Mouse (Mus musculus) intestine, embryonic 15.5 days (tissue): ENCODE data around the gene Ptpn7. TPM values are rescaled to one million over a fixed set of nuclear protein-coding genes. Genes with fewer than 3 reads are reported as not detected.

Experiments
- ATAC-seq: fragments of 200-750 bp; cut with Nextera tagmentation; 2 replicates; pipeline ENCODE4 v1.8.0; 2017; ENCODE audit warnings: moderate TSS enrichment, moderate library complexity
- H3K27ac ChIP-seq: fragments of 300-500 bp; sonication (generic); 2 replicates; pipeline ENCODE4 v1.5.1; 2015; ENCODE audit warnings: mild to moderate bottlenecking, inconsistent platforms
- H3K27me3 ChIP-seq: fragments of 300-500 bp; sonication (generic); replicated peaks from 2 replicates; pipeline ENCODE4 v1.6.1; 2015; ENCODE audit warnings: inconsistent platforms
- H3K36me3 ChIP-seq: fragments of 300-500 bp; sonication (generic); 2 replicates; pipeline ENCODE4 v1.6.1; 2015; ENCODE audit warnings: inconsistent platforms
- H3K4me1 ChIP-seq: fragments of 300-500 bp; sonication (generic); replicated peaks from 2 replicates; pipeline ENCODE4 v1.6.1; 2015; ENCODE audit warnings: inconsistent platforms
- H3K4me2 ChIP-seq: fragments of 300-500 bp; sonication (generic); replicated peaks from 2 replicates; pipeline ENCODE4 v1.6.1; 2015; ENCODE audit warnings: mild to moderate bottlenecking, inconsistent platforms
- H3K4me3 ChIP-seq: fragments of 300-500 bp; sonication (generic); replicated peaks from 2 replicates; pipeline ENCODE4 v1.5.1; 2015; ENCODE audit warnings: inconsistent platforms
- H3K9ac ChIP-seq: fragments of 300-500 bp; sonication (generic); 2 replicates; pipeline ENCODE4 v1.6.1; 2015; ENCODE audit warnings: inconsistent platforms
- H3K9me3 ChIP-seq: fragments of 300-500 bp; sonication (generic); 2 replicates; pipeline ENCODE4 v1.6.1; 2016; ENCODE audit warnings: inconsistent platforms
- WGBS: fragments of 180-500 bp; shearing (Covaris S2); methylation state at CpG from one replicate; pipeline ENCODE4 v1.1.7; 2015; 5-methylcytosine and 5-hydroxymethylcytosine counted together
- polyA plus RNA-seq: library from polyadenylated mRNA; unstranded; fragments of >200 nt; fragmentation: Nextera tagmentation; extraction: Ambion mirVana; gene quantifications from 2 replicates; pipeline ENCODE4 v1.2.1, GENCODE M21; 2015

Gene Ptpn7
- polyA plus RNA-seq, 1 experiment from 2014 or later: 2.0 TPM

GRCm38 (mm10) chr1:135146946-135147701 lies 14.6 kb downstream of the Ptpn7 start:
- H3K4me3 ChIP-seq: peak overlapping the region; percentile 96
- peaks cover 29% of the 10 kb centered on the region for H3K4me1 ChIP-seq
- H3K9me3 ChIP-seq: no peaks in the 10 kb centered on the region
- peak overlapping the region; percentile 90 for H3K27ac ChIP-seq
- H3K36me3 ChIP-seq: no peaks in the 10 kb centered on the region; the same call in 1 of the 2 replicates
- H3K27me3 ChIP-seq: peaks cover 2% of the 10 kb centered on the region; the same call in 1 of the 2 replicates
- peak overlapping the region; percentile 98 for H3K9ac ChIP-seq
- peak; percentile 74 for ATAC-seq
- WGBS: under 1% methylated on average over 69 of the region's 69 CpGs
- peak overlapping the region; percentile 76 for H3K4me2 ChIP-seq

GRCm38 (mm10) chr1:135147702-135148058 lies 15.2 kb downstream of the Ptpn7 start:
- Histone ChIP-seq H3K27me3 (peaks cover 2% of the 10 kb centered on the region; the same call in 1 of the 2 replicates), H3K4me1 (peaks cover 29% of the 10 kb centered on the region), H3K9ac (peak overlapping the region; percentile 98), H3K9me3 (no peaks in the 10 kb centered on the region), H3K4me3 (peak overlapping the region; percentile 96), H3K27ac (peak overlapping the region; percentile 90), H3K36me3 (no peaks in the 10 kb centered on the region; the same call in 1 of the 2 replicates), H3K4me2 (peak overlapping the region; percentile 76)
- no peak for ATAC-seq
- WGBS: 4% methylated on average over 7 of the region's 7 CpGs

- H3K4me3 ChIP-seq: peak overlapping the region; percentile 96
- no peak overlapping the region for H3K9ac ChIP-seq
- H3K27me3 ChIP-seq: 0 out of 2 replicates have a peak, but pooled peaks cover 2% of the 10 kb centered on the region
- WGBS: 70% methylated on average over 4 of the region's 4 CpGs
- H3K4me1 ChIP-seq: peaks cover 29% of the 10 kb centered on the region
- H3K36me3 ChIP-seq: no peaks in the 10 kb centered on the region; the same call in 1 of the 2 replicates
- no peak for ATAC-seq
- no peaks in the 10 kb centered on the region for H3K9me3 ChIP-seq
- peak overlapping the region; percentile 76 for H3K4me2 ChIP-seq
- H3K27ac ChIP-seq: no peak overlapping the region
These were observed 16.0 kb downstream of the Ptpn7 start for GRCm38 (mm10) chr1:135148476-135148875.

- Histone ChIP-seq H3K27me3 (0 out of 2 replicates have a peak, but pooled peaks cover 2% of the 10 kb centered on the region), H3K4me2 (peak overlapping the region; percentile 4; the same call in 1 of the 2 replicates), H3K27ac (no peak overlapping the region), H3K36me3 (no peaks in the 10 kb centered on the region; the same call in 1 of the 2 replicates), H3K9ac (no peak overlapping the region), H3K4me3 (no peak overlapping the region), H3K9me3 (no peaks in the 10 kb centered on the region), H3K4me1 (peaks cover 32% of the 10 kb centered on the region)
- WGBS: 66% methylated on average over 5 of the region's 5 CpGs
- ATAC-seq: no peak
These were observed 16.5 kb downstream of the Ptpn7 start for GRCm38 (mm10) chr1:135148996-135149395.

- Histone ChIP-seq H3K4me1 (peaks cover 27% of the 10 kb centered on the region), H3K27ac (peak overlapping the region; percentile 80; the same call in 1 of the 2 replicates), H3K27me3 (no peaks in the 10 kb centered on the region), H3K4me3 (0 out of 2 replicates have a peak overlapping the region, but pooled peaks have one; percentile 9), H3K36me3 (peaks cover 7% of the 10 kb centered on the region), H3K9ac (0 out of 2 replicates have a peak overlapping the region, but pooled peaks have one; percentile 8), H3K4me2 (peak overlapping the region; percentile 48), H3K9me3 (no peaks in the 10 kb centered on the region)
- WGBS: 22% methylated on average over 13 of the region's 13 CpGs
- ATAC-seq: peak; percentile 33
These were observed 21.5 kb downstream of the Ptpn7 start for GRCm38 (mm10) chr1:135154011-135154410.

- ATAC-seq: peak; percentile 82
- 1% methylated on average over 14 of the region's 14 CpGs for WGBS
- Histone ChIP-seq H3K36me3 (peaks cover 7% of the 10 kb centered on the region), H3K27me3 (no peaks in the 10 kb centered on the region), H3K9ac (0 out of 2 replicates have a peak overlapping the region, but pooled peaks have one; percentile 8), H3K4me2 (peak overlapping the region; percentile 48), H3K27ac (peak overlapping the region; percentile 80), H3K4me1 (peaks cover 25% of the 10 kb centered on the region), H3K4me3 (0 out of 2 replicates have a peak overlapping the region, but pooled peaks have one; percentile 9), H3K9me3 (no peaks in the 10 kb centered on the region)
These were observed 22.0 kb downstream of the Ptpn7 start for GRCm38 (mm10) chr1:135154411-135154959.

GRCm38 (mm10) chr1:135156300-135156699 lies 23.8 kb downstream of the Ptpn7 start:
- Histone ChIP-seq H3K9me3 (no peaks in the 10 kb centered on the region), H3K27ac (no peak overlapping the region), H3K27me3 (no peaks in the 10 kb centered on the region), H3K36me3 (peaks cover 7% of the 10 kb centered on the region), H3K4me1 (peaks cover 14% of the 10 kb centered on the region), H3K4me3 (no peak overlapping the region), H3K4me2 (no peak overlapping the region), H3K9ac (no peak overlapping the region)
- ATAC-seq: no peak
- 85% methylated on average over 6 of the region's 6 CpGs for WGBS

- WGBS: 68% methylated on average over 5 of the region's 5 CpGs
- ATAC-seq: peak; percentile 37; the same call in 1 of the 2 replicates
- H3K27ac ChIP-seq: no peak overlapping the region
These were observed 26.1 kb downstream of the Ptpn7 start for GRCm38 (mm10) chr1:135158633-135159032.

GRCm38 (mm10) chr1:135159074-135159473 lies 26.6 kb downstream of the Ptpn7 start:
- Histone ChIP-seq H3K9me3 (no peaks in the 10 kb centered on the region), H3K4me3 (no peak overlapping the region), H3K27me3 (no peaks in the 10 kb centered on the region), H3K36me3 (peaks cover 7% of the 10 kb centered on the region; the same call in 1 of the 2 replicates), H3K9ac (no peak overlapping the region), H3K27ac (no peak overlapping the region), H3K4me2 (no peak overlapping the region), H3K4me1 (peaks cover 10% of the 10 kb centered on the region)
- 70% methylated on average over 7 of the region's 7 CpGs for WGBS
- no peak for ATAC-seq

More at GRCm38 (mm10) chr1:135158633-135159032, 26.1 kb downstream of the Ptpn7 start:
- peaks cover 7% of the 10 kb centered on the region; the same call in 1 of the 2 replicates for H3K36me3 ChIP-seq
- no peak overlapping the region for H3K9ac ChIP-seq
- peaks cover 13% of the 10 kb centered on the region for H3K4me1 ChIP-seq
- no peak overlapping the region for H3K4me3 ChIP-seq
- no peaks in the 10 kb centered on the region for H3K9me3 ChIP-seq
- no peaks in the 10 kb centered on the region for H3K27me3 ChIP-seq
- no peak overlapping the region for H3K4me2 ChIP-seq

GRCm38 (mm10) chr1:135159556-135160123 lies 27.1 kb downstream of the Ptpn7 start:
- H3K27ac ChIP-seq: no peak overlapping the region
- H3K27me3 ChIP-seq: no peaks in the 10 kb centered on the region
- no peak for ATAC-seq
- no peaks in the 10 kb centered on the region for H3K9me3 ChIP-seq
- H3K4me2 ChIP-seq: no peak overlapping the region
- H3K4me1 ChIP-seq: peaks cover 4% of the 10 kb centered on the region
- no peak overlapping the region for H3K4me3 ChIP-seq
- peaks cover 7% of the 10 kb centered on the region; the same call in 1 of the 2 replicates for H3K36me3 ChIP-seq
- WGBS: 59% methylated on average over 11 of the region's 11 CpGs
- H3K9ac ChIP-seq: no peak overlapping the region

GRCm38 (mm10) chr1:135160411-135161050 lies 28.0 kb downstream of the Ptpn7 start:
- 0 out of 2 replicates have a peak, but pooled peaks cover 3% of the 10 kb centered on the region for H3K4me1 ChIP-seq
- no peak overlapping the region for H3K9ac ChIP-seq
- H3K27ac ChIP-seq: no peak overlapping the region
- no peak overlapping the region for H3K4me3 ChIP-seq
- no peaks in the 10 kb centered on the region for H3K27me3 ChIP-seq
- H3K36me3 ChIP-seq: peaks cover 7% of the 10 kb centered on the region; the same call in 1 of the 2 replicates
- H3K9me3 ChIP-seq: no peaks in the 10 kb centered on the region
- no peak for ATAC-seq
- WGBS: 79% methylated on average over 13 of the region's 13 CpGs
- H3K4me2 ChIP-seq: no peak overlapping the region
